Mouse (Mus musculus) fibroblast of lung, adult 2 months (primary cell): ENCODE data around the gene Mb.

ENCODE experiments used
- DNase-seq: peaks from one replicate; pipeline ENCODE4 v3.0.0-alpha.2; 2011; ENCODE audit warnings: low read depth

Gene Mb

DNA sequence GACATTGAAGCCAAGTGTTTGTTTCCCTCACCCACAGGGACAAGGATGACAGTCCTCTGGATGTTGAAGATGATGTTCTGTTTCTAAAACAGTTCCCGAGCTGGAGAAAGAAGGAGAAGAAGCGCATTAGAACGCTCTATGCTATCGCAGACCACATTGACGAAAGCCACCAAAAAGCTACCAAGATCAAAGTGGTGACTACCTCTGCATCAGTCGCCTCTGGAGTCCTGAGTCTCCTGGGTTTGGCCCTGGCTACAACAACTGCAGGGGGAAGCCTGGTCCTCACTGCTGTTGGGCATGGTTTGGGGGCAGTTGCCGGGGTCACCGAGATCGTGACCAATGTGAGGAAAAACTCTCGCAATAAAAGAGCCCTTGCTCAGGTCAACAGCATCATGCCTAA lies at the start of gene Mb:
TSS of gene Mb (minus strand) at position 101 of the 400 bp plus-strand sequence.
- DNase-seq, result no peak

DNA sequence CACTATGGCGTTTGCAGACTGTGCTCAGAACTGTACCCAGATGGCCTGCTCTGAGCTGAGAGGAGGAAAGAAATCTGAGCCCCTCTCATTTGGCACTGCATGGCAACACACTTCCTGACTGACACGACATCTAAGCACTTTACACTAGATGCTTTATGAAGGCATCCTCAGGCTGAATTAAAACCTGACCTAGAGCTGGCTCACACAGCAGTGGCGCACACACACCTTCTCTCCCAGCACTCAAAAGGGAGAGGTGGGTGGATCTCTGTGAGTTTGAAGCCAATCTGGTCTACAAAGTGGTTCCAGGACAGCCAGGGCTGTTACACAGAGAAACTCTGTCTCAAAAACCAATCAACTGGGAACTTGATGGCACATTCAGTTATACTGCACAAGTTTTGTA lies 49.3 kb upstream of the Mb start:
- DNase-seq, result no peak

GRCm38 (mm10) chr15:77097358-77097757 lies 46.9 kb upstream of the Mb start:
- DNase-seq, result no peak

DNA sequence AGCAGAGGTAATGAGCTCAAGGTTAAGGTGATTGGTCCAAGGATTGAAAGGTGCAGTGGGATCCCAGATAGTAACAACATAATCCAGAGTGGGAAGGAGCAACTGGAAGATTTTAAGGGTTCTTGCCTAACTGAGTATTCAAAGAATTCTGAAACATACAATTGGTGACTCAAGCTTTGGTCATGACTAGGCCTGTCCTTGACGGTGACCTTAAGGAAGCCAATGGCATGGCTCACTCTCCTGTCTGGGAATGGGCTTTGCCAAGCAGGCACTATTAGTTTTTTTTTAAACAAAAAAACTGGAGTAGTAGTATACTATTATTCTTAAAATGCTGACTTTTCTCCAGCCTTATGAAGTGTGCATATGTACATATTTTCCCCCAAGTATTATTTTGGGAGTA lies 44.7 kb upstream of the Mb start:
- DNase-seq, result no peak

DNA sequence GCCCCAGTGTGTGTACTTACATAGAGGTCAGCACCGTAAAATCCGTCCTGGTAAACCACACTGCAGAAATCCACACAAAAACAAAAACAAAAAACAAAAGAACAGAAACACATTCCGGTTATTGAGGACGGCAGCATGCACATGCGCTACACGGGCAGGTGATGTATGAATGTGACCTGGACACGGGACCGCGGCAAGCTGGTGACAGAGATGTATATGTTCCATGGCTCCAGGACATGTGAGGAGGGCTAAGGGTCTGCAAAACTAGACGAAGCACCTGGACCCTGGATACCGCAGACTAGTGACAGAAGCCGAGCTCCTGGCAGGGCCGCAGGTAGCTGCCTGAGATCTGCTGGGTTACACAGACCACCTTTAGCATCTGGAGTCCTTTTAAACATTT lies 44.0 kb upstream of the Mb start:
- no peak for DNase-seq

DNA sequence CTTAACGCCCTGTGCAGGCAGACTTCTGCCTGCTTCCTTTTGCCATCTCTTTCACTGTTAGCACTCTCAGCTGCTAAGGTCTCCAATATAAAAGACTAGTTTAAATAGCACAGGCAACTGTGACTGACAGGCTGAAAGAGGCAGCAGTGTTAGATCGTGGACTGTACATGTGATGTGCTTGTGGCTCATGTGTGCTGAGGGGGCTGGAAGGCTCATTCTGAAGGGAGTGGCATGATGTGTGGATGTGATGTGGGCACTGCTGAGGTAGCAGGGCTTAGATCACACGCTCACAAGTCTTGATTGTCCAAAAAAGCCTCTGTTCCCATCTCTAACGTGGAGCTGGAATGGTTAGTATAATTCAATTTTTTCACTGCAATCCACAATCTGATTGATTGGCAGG lies 40.9 kb upstream of the Mb start:
- no peak for DNase-seq

- DNase-seq, result no peak
Measured at GRCm38 (mm10) chr15:77090531-77090930, 40.1 kb upstream of the Mb start.

GRCm38 (mm10) chr15:77089249-77089648 lies 38.8 kb upstream of the Mb start:
- DNase-seq, result no peak

GRCm38 (mm10) chr15:77086488-77086887 lies 36.0 kb upstream of the Mb start:
- no peak for DNase-seq

DNA sequence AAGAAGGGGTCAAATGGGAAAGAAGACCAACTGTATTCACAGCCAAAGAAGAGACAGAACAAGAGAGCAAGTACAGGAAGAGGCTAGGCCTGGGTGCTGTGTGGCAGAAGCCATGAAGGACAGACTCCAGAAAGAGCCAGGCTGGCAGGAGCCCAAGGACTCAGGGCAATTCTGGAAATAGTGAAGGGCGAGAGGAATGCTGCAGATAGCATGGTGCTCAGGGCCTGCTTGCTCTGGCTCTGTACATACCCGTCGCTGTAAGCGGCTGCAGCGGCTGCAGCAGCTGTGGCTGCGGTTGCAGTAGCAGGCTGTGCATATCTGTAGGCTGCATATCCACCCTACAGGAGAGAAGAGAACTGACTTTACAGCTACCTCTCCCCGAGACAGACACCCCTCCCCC lies 35.3 kb upstream of the Mb start:
- DNase-seq, result no peak

GRCm38 (mm10) chr15:77081454-77081853 lies 31.0 kb upstream of the Mb start:
- no peak for DNase-seq

DNA sequence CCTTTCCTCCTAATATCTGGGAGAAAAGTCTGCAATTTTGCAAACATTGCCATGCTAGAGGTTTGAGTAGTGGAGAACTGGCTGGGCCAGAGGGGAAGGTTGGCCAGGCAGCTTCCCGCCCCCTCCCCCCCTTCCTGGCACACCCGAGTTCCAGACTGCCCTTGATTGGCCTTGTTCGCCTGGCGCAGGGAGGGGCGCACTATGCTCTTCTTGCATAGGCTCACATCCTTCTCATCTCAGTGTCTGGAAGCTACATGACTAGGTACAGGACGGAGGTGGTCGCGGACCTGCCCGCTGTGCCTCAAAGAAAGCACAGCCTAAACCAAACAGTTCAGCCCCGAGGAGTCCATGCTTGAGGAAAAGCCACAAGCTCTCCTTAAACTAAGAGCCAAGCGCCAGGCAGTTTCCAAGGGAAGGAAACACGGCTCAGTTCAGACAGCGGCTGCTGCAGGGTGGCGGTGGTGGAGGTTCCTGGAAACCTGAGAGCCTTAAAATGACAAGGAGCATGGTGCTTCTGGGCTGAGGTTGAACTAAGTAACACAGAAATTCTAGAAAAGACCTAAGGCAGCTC lies 30.3 kb upstream of the Mb start:
- DNase-seq, result peak; percentile 40

GRCm38 (mm10) chr15:77079890-77080361 lies 29.5 kb upstream of the Mb start:
- peak; percentile 89 for DNase-seq

GRCm38 (mm10) chr15:77079256-77079822 lies 28.9 kb upstream of the Mb start:
- DNase-seq, result no peak

- DNase-seq, result no peak
Measured at GRCm38 (mm10) chr15:77078786-77079185, 28.3 kb upstream of the Mb start.

DNA sequence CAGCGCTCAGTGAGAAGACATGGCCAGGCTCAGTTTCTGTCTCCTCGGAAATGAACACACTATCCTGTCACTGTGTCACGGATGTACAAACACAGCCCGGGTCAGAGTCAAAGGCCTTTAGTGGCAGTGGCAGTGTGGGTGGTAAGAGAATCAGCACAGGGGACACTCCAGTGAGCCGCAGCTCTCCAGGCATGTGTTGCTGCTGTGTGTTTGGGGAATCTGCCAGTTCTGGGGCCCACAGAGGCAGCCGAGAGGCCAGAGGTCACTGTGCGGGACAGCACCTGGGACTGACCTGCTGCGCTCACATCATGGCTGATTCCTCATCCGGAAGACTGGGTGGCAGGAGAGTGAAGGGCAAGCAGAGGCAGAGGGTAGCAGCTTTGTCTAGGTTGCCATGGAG lies 27.4 kb upstream of the Mb start:
- no peak for DNase-seq

- peak; percentile 37 for DNase-seq
Measured at GRCm38 (mm10) chr15:77076523-77076922, 26.1 kb upstream of the Mb start.

- DNase-seq, result no peak
Measured at GRCm38 (mm10) chr15:77072556-77073163, 22.2 kb upstream of the Mb start.

DNA sequence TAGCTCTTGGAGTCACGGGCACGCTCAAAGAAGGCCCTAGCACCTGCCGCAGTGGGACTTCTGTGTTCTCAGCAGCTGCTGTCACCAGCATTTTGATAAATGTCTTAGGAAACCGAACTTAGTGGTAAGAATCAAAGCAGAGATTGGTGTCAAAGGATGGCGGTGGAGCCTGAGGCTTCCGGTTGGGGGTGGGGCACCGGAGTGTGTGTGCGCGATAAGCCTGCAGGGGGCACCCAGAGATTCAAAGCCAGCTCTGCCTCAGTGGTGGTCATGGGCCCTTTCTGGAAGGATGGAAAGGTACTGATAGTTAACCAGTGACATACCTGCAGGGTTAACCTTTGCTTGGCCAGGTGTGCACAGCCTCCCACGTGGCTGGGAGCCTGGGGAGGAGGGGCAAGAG lies 21.0 kb upstream of the Mb start:
- no peak for DNase-seq

DNA sequence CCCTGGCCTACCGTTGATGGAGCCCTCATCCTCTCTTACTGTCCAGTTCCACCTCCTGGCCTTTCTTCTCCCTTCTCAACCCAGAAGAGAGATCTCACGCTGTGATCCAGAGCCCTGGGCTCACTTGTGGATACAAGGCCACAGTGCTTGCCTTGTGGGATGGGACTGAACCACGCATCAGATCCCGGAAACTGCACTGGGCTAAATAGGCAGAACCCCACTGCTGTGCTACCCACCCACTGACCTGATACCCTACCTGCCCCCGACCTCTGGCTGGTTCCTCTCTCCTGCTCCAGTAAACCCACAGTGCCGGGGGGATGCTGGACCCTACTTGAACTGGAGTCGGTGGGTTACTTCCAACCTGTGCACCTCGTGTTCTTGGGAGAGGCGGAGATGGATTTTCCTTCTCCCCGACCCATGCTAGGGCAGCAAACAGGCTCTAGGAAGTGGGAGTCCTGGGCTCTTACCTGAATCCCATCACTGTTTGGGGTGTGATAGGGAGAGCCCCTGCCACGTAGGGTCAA lies 20.3 kb upstream of the Mb start:
- DNase-seq, result no peak

- DNase-seq, result no peak
Measured at GRCm38 (mm10) chr15:77069019-77069418, 18.5 kb upstream of the Mb start.

DNA sequence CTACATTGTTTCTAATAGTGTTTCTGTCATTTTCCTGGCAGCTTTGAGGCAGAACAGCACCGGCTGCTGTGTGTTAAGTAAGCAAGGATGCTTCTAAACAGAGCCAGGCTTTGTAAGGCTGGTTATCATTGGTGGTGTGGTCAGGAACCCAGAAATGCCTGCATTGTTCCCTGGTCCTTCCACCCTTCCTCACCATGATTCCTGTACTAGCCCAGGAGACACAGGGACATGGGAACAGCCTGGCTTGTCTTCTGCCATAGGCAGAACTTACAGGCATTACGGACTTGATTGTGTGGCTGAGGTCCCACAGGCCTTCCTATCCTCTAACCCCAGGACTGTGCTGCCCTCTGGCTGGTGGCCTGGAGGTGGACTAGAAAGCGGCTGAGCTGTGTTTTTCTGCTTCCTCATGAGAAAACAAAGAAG lies 18.0 kb upstream of the Mb start:
- peak; percentile 40 for DNase-seq

DNA sequence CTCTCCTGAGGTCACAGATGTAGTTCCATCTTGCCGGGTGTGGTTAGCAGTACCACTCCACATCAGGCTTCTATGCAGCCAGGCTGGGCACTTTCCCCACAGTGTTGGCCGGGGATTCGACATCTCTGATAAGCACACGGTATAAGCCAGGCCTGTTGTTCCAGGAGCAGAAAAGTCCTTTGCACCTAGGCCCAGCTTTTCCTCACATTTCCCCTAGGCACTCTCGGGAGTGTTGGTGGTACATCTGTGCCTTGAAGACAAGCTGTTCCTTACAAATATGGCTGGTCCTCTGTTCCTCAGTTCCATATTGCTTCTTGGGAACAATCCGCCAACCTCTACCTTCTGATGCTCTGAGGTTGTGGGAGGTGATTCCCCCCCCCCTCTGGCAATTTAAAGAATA lies 15.8 kb upstream of the Mb start:
- DNase-seq, result no peak
